Mouse (Mus musculus): ENCODE data around the gene Glcci1. TPM values are rescaled to one million over a fixed set of nuclear protein-coding genes. Genes with fewer than 3 reads are reported as not detected.
"Not testable (repeated sequence)": the region's sequence is repeated elsewhere in the genome, so short reads cannot be mapped to it uniquely, and the experiment has no call there.

The Glcci1 gene
- total RNA-seq, 2 experiments from 2014 or later: 64.7 to 74.9 TPM

GRCm38 (mm10) chr6:8541531-8541930 lies 32.1 kb downstream of the Glcci1 start:
- not testable (repeated sequence) for DNase-seq (ENCODE audit: extremely low spot score in 1 of 2, low spot score in 1 of 2)

GRCm38 (mm10) chr6:8544822-8545221 lies 35.4 kb downstream of the Glcci1 start:
- DNase-seq (ENCODE audit: extremely low spot score in 1 of 2, low spot score in 1 of 2): no peak

GRCm38 (mm10) chr6:8545780-8546179 lies 36.4 kb downstream of the Glcci1 start:
- DNase-seq (ENCODE audit: extremely low spot score in 1 of 2, low spot score in 1 of 2): no peak

GRCm38 (mm10) chr6:8551155-8551554 lies 41.8 kb downstream of the Glcci1 start:
- no peak for DNase-seq (ENCODE audit: extremely low spot score in 1 of 2, low spot score in 1 of 2)

GRCm38 (mm10) chr6:8556849-8557571 lies 47.6 kb downstream of the Glcci1 start:
- no peak for DNase-seq (ENCODE audit: extremely low spot score in 1 of 2, low spot score in 1 of 2)

GRCm38 (mm10) chr6:8560682-8561081 lies 51.3 kb downstream of the Glcci1 start:
- DNase-seq (ENCODE audit: extremely low spot score in 1 of 2, low spot score in 1 of 2): no peak

- DNase-seq (ENCODE audit: extremely low spot score in 1 of 2, low spot score in 1 of 2): no peak
Measured at GRCm38 (mm10) chr6:8582377-8582776, 73.0 kb downstream of the Glcci1 start.

- no peak for DNase-seq (ENCODE audit: extremely low spot score in 1 of 2, low spot score in 1 of 2)
Measured at GRCm38 (mm10) chr6:8583892-8584291, 74.5 kb downstream of the Glcci1 start.

GRCm38 (mm10) chr6:8591665-8592064 lies 82.3 kb downstream of the Glcci1 start:
- no peak for DNase-seq (ENCODE audit: extremely low spot score in 1 of 2, low spot score in 1 of 2)

GRCm38 (mm10) chr6:8617369-8617768 lies 108.0 kb downstream of the Glcci1 start:
- DNase-seq (ENCODE audit: extremely low spot score in 1 of 2, low spot score in 1 of 2): no peak

GRCm38 (mm10) chr6:8619582-8620350 lies 110.4 kb downstream of the Glcci1 start:
- DNase-seq (ENCODE audit: extremely low spot score in 1 of 2, low spot score in 1 of 2): no peak

GRCm38 (mm10) chr6:8623045-8623444 lies 113.6 kb downstream of the Glcci1 start:
- DNase-seq (ENCODE audit: extremely low spot score in 1 of 2, low spot score in 1 of 2): no peak

- no peak for DNase-seq (ENCODE audit: extremely low spot score in 1 of 2, low spot score in 1 of 2)
Measured at GRCm38 (mm10) chr6:8628226-8628625, 118.8 kb downstream of the Glcci1 start.

GRCm38 (mm10) chr6:8628715-8629267 lies 119.4 kb downstream of the Glcci1 start:
- DNase-seq (ENCODE audit: extremely low spot score in 1 of 2, low spot score in 1 of 2): no peak

GRCm38 (mm10) chr6:8630531-8630930 lies 121.1 kb downstream of the Glcci1 start:
- DNase-seq (ENCODE audit: extremely low spot score in 1 of 2, low spot score in 1 of 2): no peak

GRCm38 (mm10) chr6:8631362-8631761 lies 122.0 kb downstream of the Glcci1 start:
- DNase-seq (ENCODE audit: extremely low spot score in 1 of 2, low spot score in 1 of 2): no peak

- DNase-seq (ENCODE audit: extremely low spot score in 1 of 2, low spot score in 1 of 2): no peak
Measured at GRCm38 (mm10) chr6:8631986-8632632, 122.7 kb downstream of the Glcci1 start.

- no peak for DNase-seq (ENCODE audit: extremely low spot score in 1 of 2, low spot score in 1 of 2)
Measured at GRCm38 (mm10) chr6:8632701-8633100, 123.3 kb downstream of the Glcci1 start.

GRCm38 (mm10) chr6:8638122-8638521 lies 128.7 kb downstream of the Glcci1 start:
- no peak for DNase-seq (ENCODE audit: extremely low spot score in 1 of 2, low spot score in 1 of 2)

- no peak for DNase-seq (ENCODE audit: extremely low spot score in 1 of 2, low spot score in 1 of 2)
Measured at GRCm38 (mm10) chr6:8638899-8639298, 129.5 kb downstream of the Glcci1 start.

GRCm38 (mm10) chr6:8639526-8639925 lies 130.1 kb downstream of the Glcci1 start:
- no peak for DNase-seq (ENCODE audit: extremely low spot score in 1 of 2, low spot score in 1 of 2)
